ENCODE assay signal across 17 mouse cellular contexts in the genomic region with DNA sequence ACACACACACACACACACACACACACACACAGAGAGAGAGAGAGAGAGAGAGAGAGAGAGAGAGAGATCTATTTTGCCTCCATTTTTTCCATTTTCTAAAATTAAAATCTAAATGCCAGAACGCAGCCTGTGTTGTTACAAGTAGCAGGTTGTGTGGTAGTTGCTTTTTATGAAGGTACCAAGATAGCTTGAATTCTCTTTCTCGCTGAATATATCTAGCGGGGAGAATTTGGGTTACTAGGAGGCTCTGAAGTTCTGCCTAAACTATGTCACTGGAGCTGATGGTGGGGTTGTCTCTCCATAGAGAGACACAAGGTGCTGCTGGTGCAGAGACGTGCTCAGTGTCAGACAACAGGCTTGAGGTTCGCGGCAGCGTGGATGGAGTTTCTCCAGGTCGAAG.
"Had no signal": no experiment of that assay in that cellular context is flagged by ENCODE, and none has a peak within 500 bp of the region (broad histone marks: within the 10 kb centered on the region; RNA-seq: fewer than 3 reads in every experiment).

No protein-coding gene starts in this region.

- DNase-seq: gastrocnemius, adult 2 months; gastrocnemius, postnatal 10 days; gastrocnemius, postnatal 25 days; heart, adult 18-20 months; heart, postnatal 10 days; heart, postnatal 4 days; kidney, adult 18-20 months; kidney, adult 8-10 months; kidney, postnatal 10 days; kidney, postnatal 25 days; kidney, postnatal 4 days; liver; liver, embryonic 13.5 days had no signal

- ATAC-seq: hindbrain, embryonic 16.5 days; inflammation-experienced regulatory T-cells, adult 6 months; intestine, embryonic 15.5 days; intestine, postnatal 0 days had no signal
